ENCODE assay signal across 14 mouse cellular contexts in the genomic region with DNA sequence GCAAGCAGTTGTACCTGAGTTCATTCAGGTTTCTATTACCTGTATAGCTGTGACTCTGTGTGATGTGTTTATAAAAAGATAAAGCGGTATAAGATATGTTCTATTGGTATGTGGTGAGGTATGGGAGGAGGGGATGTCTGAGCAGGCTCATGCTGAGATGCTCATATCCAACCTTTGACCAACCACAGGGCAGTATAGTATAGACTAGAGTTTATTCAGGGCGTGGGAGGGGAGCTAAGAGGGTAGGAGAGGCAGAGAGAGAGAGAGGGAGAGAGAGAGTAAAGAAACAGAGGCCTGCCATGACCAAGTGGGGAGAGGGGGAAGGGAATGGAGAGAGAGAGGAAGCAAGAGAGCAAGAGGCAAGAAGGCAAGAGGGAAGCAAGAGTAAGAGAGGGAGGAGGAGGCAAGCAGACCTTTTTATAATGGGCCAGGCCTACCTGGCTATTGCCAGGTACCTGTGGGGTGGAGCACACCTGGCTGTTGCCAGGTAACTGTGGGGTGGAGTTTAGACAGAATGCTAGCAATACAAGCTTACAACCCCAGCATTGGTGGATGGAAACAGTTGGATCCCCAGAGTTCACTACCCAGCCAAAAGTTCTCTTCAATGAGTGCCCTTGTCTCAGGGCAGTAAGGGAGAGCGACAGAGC.
DNase-seq lines count a peak whose midpoint lies in the region; ATAC-seq and TF ChIP-seq lines count a peak whose summit lies in the region.
"Had no signal": no experiment of that assay in that cellular context is flagged by ENCODE, and none has a peak within 500 bp of the region (broad histone marks: within the 10 kb centered on the region; RNA-seq: fewer than 3 reads in every experiment).

No protein-coding gene starts in this region.

- no peak overlapping the region for H3K4me3 ChIP-seq in heart, embryonic 12.5 days
- no peak overlapping the region for H3K4me3 ChIP-seq in kidney, postnatal 0 days (replicated peaks; ENCODE audit: low read depth, low read length)
- H3K4me3 ChIP-seq in embryonic facial prominence, embryonic 13.5 days: no peak overlapping the region
- no peak overlapping the region for H3K4me3 ChIP-seq in limb, embryonic 15.5 days
- H3K4me3 ChIP-seq: forebrain, embryonic 13.5 days; hindbrain, embryonic 15.5 days; liver, embryonic 15.5 days; neural tube, embryonic 13.5 days had no signal

- H3K9ac ChIP-seq in heart, embryonic 12.5 days: no peak overlapping the region
- no peak overlapping the region for H3K9ac ChIP-seq in kidney, postnatal 0 days (ENCODE audit: low read depth, low read length)
- no peak overlapping the region for H3K9ac ChIP-seq in embryonic facial prominence, embryonic 13.5 days
- no peak overlapping the region for H3K9ac ChIP-seq in limb, embryonic 15.5 days
- H3K9ac ChIP-seq: forebrain, embryonic 13.5 days; hindbrain, embryonic 15.5 days; liver, embryonic 15.5 days; neural tube, embryonic 13.5 days had no signal

- H3K9me3 ChIP-seq in heart, embryonic 12.5 days (replicated peaks): no peaks in the 10 kb centered on the region
- H3K9me3 ChIP-seq in kidney, postnatal 0 days (replicated peaks; ENCODE audit: low read length): no peaks in the 10 kb centered on the region
- H3K9me3 ChIP-seq in embryonic facial prominence, embryonic 13.5 days: no peaks in the 10 kb centered on the region
- no peaks in the 10 kb centered on the region for H3K9me3 ChIP-seq in limb, embryonic 15.5 days
- H3K9me3 ChIP-seq: forebrain, embryonic 13.5 days; hindbrain, embryonic 15.5 days; liver, embryonic 15.5 days; neural tube, embryonic 13.5 days had no signal

- H3K27me3 ChIP-seq in heart, embryonic 12.5 days (replicated peaks): no peaks in the 10 kb centered on the region
- H3K27me3 ChIP-seq in kidney, postnatal 0 days (ENCODE audit: insufficient read depth, low read length): no peaks in the 10 kb centered on the region
- H3K27me3 ChIP-seq in embryonic facial prominence, embryonic 13.5 days: no peaks in the 10 kb centered on the region
- no peaks in the 10 kb centered on the region for H3K27me3 ChIP-seq in limb, embryonic 15.5 days
- H3K27me3 ChIP-seq: forebrain, embryonic 13.5 days; hindbrain, embryonic 15.5 days; liver, embryonic 15.5 days; neural tube, embryonic 13.5 days had no signal

- no peak for TF ChIP-seq CTCF in kidney, postnatal 0 days (IDR thresholded peaks at IDR 0.05; ENCODE audit: low read depth)

- peaks cover 22% of the 10 kb centered on the region for H3K4me1 ChIP-seq in heart, embryonic 12.5 days (replicated peaks)
- peaks cover 16% of the 10 kb centered on the region for H3K4me1 ChIP-seq in kidney, postnatal 0 days (replicated peaks; ENCODE audit: insufficient read depth, low read length)
- H3K4me1 ChIP-seq in embryonic facial prominence, embryonic 13.5 days: no peaks in the 10 kb centered on the region; the same call in 1 of the 2 replicates
- peaks cover 16% of the 10 kb centered on the region; the same call in 1 of the 2 replicates for H3K4me1 ChIP-seq in limb, embryonic 15.5 days
- H3K4me1 ChIP-seq: forebrain, embryonic 13.5 days; hindbrain, embryonic 15.5 days; liver, embryonic 15.5 days had no signal

- no peak for ATAC-seq in heart, embryonic 12.5 days (ENCODE audit: insufficient number of reproducible peaks, low FRiP score)
- ATAC-seq in kidney, postnatal 0 days (replicated peaks; ENCODE audit: low FRiP score, low read depth): no peak
- ATAC-seq in embryonic facial prominence, embryonic 13.5 days (ENCODE audit: insufficient number of reproducible peaks, insufficient read depth, low FRiP score, low TSS enrichment, low read depth): no peak
- no peak for ATAC-seq in limb, embryonic 15.5 days (ENCODE audit: insufficient number of reproducible peaks, low FRiP score, low TSS enrichment, low read depth)
- ATAC-seq: forebrain, embryonic 13.5 days had no signal

- DNase-seq in heart, postnatal 10 days: no peak
- DNase-seq in kidney, postnatal 0 days (ENCODE audit: low spot score): no peak
- no peak for DNase-seq in kidney, adult 18-20 months
- DNase-seq in cerebellum, postnatal 10 days: no peak
- DNase-seq in thymus, postnatal 10 days (ENCODE audit: low spot score in 2 of 2): no peak
- DNase-seq: cerebellum, postnatal 14 days had no signal

- peak overlapping the region; percentile 72; the same call in 1 of the 2 replicates for H3K27ac ChIP-seq in heart, embryonic 12.5 days (ENCODE audit: poor library complexity, severe bottlenecking)
- peak overlapping the region; percentile 78 for H3K27ac ChIP-seq in kidney, postnatal 0 days
- peak overlapping the region; percentile 55 for H3K27ac ChIP-seq in embryonic facial prominence, embryonic 13.5 days
- 0 out of 2 replicates have a peak overlapping the region, but pooled peaks have one; percentile 57 for H3K27ac ChIP-seq in limb, embryonic 15.5 days
- H3K27ac ChIP-seq: forebrain, embryonic 13.5 days; hindbrain, embryonic 15.5 days; liver, embryonic 15.5 days; neural tube, embryonic 13.5 days had no signal

- intact Hi-C loops in heart, postnatal 10 days (cut with DNase I): no loop called here

- H3K4me2 ChIP-seq in heart, embryonic 12.5 days: no peak overlapping the region
- H3K4me2 ChIP-seq in kidney, postnatal 0 days (ENCODE audit: low read length): no peak overlapping the region
- no peak overlapping the region for H3K4me2 ChIP-seq in embryonic facial prominence, embryonic 13.5 days
- no peak overlapping the region for H3K4me2 ChIP-seq in limb, embryonic 15.5 days
- H3K4me2 ChIP-seq: forebrain, embryonic 13.5 days; hindbrain, embryonic 15.5 days; liver, embryonic 15.5 days; neural tube, embryonic 13.5 days had no signal

- H3K36me3 ChIP-seq in heart, embryonic 12.5 days: no peaks in the 10 kb centered on the region
- H3K36me3 ChIP-seq in kidney, postnatal 0 days (ENCODE audit: insufficient read depth, low read length): no peaks in the 10 kb centered on the region
- H3K36me3 ChIP-seq in embryonic facial prominence, embryonic 13.5 days: no peaks in the 10 kb centered on the region
- H3K36me3 ChIP-seq in limb, embryonic 15.5 days: no peaks in the 10 kb centered on the region
- H3K36me3 ChIP-seq: G1E; hindbrain, embryonic 15.5 days; liver, embryonic 15.5 days; neural tube, embryonic 13.5 days had no signal

- WGBS in heart, embryonic 12.5 days: 83% methylated on average over 3 of the region's 3 CpGs
- WGBS in kidney, postnatal 0 days: 86% methylated on average over 3 of the region's 3 CpGs
- WGBS in embryonic facial prominence, embryonic 13.5 days: 79% methylated on average over 3 of the region's 3 CpGs
- WGBS in limb, embryonic 15.5 days: 80% methylated on average over 3 of the region's 3 CpGs
